Mouse (Mus musculus) liver, adult 2 months (tissue): ENCODE measurements at regions not wholly inside any gene's neighbourhood (a gene's known extent, or its start where the extent isn't known, plus 50 kb on each side); places are given as distances from the start of the nearest gene placed in this dataset.

Experiments used
- CTCF ChIP-seq: fragments of 200-500 bp; IDR thresholded peaks from 2 replicates; pipeline ENCODE4 v1.5.1; 2011; ENCODE audit warnings: low read depth, low read length, control low read depth
- POLR2A ChIP-seq: fragments of 200-500 bp; IDR thresholded peaks from 2 replicates; pipeline ENCODE4 v1.6.1; 2011; ENCODE audit warnings: low read length, control low read depth; ENCODE audit not compliant: insufficient read depth; ENCODE audit errors: extremely low read depth

GRCm38 (mm10) chr13:101439517-101439916 is 328.5 kb downstream of the Pik3r1 start:
- no peak for TF ChIP-seq CTCF
- no peak for TF ChIP-seq POLR2A
